Mouse (Mus musculus) G1E-ER4 (cell line): ENCODE measurements around the gene Tfr2. TPM values are rescaled to one million over a fixed set of nuclear protein-coding genes. Genes with fewer than 3 reads are reported as not detected.

Experiments used
- GATA1 ChIP-seq: IDR thresholded peaks from one replicate; pipeline ENCODE4 v1.8.0; 2012; ENCODE audit warnings: low read length, inconsistent platforms
- polyA plus RNA-seq: library from polyadenylated mRNA; stranded (reverse); fragments of >175 nt; gene quantifications from 2 replicates; pipeline ENCODE4 v1.2.3, GENCODE M21; 2012

The Tfr2 gene
- 80.4 and 98.8 TPM in 2 replicates for polyA plus RNA-seq

DNA sequence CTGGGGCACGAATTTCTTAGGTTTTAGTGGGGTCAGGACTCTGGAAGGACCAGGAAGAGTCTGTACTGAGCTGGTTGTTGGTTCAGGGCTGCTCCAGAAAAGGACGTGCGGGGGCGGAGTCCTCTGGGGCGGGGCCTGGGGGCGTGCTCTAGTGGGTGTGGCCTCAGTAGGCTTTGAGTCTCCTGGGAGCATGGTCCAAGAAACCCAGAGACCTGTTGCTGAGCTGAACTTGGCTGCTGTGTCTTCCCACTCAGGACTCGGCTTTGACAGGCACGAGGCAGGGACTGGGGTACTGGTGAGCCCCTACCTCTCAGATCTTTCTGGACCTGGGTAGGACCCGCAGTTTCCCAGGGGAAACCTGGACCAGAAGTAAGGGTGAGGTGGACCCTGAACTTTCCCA, at the start of gene Tfr2:
Gene Tfr2, plus strand, starts transcription at position 176 of the 400 bp plus-strand sequence.
- no peak for TF ChIP-seq GATA1

DNA sequence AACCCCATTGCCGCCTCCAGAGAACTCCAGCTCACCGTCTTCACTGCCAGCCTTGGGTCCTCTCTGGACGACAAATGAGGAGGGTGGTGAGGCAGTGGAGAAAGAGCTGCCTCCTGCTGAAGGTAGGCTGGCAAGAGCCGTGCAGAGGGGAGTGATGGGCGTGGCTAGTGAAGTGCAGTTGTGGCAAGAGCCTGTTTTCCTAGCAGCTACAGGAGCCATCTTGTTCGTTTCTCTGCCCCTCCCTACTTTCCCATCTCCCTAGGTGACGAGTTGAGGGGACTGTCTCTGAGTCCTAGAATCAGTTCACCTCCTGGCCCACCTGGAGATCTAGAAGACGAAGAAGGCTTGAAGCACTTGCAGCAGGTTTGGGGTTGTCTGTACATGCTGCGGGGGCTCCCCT, 47.8 kb upstream of the Tfr2 start:
- no peak for TF ChIP-seq GATA1

DNA sequence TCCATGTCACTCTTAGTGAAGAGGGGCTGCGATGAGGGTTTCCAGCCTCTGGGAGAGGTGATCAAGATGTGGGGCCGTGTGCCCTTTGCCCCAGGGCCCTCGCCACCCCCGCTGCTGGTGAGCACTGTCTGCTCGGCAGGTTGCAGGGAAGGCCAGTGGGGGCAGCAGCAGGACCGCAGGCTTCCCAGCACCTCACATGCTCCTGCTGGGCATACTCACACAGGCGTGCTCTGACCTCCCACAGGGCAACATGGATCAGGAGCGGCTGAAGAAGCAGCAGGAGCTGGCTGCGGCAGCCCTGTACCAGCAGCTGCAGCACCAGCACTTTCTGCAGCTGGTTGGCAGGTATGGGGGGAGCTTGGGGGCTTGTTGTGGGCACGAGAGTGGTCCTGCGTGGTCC, 46.9 kb upstream of the Tfr2 start:
- TF ChIP-seq GATA1, result no peak

DNA sequence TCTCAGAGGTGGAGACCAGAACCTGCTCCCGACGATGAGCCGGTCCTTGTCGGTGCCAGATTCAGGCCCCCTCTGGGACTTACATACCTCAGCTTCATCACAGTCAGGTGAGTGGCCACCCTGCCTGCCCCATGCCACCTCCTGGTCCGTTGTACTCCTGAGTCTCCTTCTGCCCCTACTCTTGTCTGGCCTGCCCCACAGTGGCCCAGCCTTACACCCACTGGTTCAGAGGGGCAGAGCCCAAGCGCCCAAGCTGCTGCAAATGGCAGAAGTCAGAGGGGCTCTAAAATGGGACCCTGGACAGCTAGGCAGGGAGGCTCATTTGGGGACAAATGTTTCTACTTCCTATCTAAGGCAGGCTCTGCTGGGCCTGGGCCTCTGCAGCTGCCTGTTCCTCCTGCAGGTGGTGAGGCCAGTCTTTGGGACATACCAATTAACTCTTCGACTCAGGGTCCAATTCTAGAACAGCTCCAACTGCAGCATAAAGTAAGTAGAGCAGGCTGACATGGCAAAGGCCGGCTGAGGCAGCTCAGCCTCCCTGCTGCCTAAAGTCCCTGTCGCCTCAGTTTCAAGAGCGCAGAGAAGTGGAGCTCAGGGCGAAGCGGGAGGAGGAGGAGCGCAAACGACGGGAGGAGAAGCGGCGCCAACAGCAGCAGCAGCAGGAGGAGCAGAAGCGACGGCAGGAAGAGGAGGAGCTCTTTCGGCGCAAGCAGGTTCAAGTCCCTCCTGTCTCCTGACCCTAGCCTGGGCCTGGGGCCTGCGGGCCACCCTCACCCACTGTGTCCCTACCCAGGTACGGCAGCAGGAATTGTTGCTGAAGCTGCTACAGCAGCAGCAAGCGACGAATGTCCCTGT, 46.0 kb upstream of the Tfr2 start:
- TF ChIP-seq GATA1, result no peak

DNA sequence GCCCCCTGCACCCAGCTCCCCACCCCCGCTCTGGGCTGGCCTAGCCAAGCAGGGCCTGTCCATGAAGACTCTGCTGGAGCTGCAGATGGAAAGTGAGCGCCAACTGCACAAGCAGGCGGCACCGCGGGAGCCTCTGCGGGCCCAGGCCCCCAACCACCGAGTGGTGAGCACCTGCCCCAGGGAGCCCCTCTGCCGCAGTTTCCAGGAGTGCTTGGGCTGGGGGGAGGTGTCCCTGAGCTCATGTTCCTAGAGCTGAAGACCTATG, 45.5 kb upstream of the Tfr2 start:
- TF ChIP-seq GATA1, result no peak

DNA sequence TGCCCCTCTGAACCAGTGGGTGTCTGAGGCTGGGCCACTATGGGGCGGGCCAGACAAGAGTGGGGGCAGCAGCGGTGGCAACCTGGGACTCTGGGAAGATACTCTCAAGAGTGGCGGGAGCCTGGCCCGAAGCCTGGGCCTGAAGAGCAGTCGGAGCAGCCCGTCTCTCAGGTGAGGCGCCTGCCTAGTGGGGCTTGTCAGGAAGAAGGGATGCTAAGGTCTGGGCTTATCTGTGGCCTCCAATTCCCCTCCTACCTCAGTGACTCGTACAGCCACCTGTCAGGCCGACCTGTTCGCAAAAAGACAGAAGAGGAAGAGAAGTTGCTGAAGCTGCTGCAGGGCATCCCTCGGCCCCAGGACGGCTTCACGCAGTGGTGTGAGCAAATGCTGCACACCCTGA, 45.0 kb upstream of the Tfr2 start:
- TF ChIP-seq GATA1, result no peak

DNA sequence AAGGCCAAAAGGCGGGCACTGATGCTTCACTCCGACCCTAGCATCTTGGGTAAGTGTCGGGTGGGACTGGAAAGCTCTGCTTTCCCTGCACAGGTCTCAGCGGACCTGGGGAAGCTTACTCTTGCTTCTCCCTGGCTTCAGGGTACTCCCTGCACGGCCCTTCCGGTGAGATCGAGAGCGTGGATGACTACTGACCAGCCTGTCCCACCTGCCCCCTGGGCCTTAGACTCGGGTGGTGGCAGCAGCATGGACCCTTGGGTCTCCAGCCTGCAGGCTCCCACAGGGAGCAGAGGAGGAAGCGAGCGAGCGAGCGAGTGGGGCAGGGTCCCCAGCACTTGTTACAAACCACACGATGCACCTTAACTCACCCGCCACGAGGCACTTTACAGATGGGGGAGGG, 44.1 kb upstream of the Tfr2 start:
- TF ChIP-seq GATA1, result no peak

DNA sequence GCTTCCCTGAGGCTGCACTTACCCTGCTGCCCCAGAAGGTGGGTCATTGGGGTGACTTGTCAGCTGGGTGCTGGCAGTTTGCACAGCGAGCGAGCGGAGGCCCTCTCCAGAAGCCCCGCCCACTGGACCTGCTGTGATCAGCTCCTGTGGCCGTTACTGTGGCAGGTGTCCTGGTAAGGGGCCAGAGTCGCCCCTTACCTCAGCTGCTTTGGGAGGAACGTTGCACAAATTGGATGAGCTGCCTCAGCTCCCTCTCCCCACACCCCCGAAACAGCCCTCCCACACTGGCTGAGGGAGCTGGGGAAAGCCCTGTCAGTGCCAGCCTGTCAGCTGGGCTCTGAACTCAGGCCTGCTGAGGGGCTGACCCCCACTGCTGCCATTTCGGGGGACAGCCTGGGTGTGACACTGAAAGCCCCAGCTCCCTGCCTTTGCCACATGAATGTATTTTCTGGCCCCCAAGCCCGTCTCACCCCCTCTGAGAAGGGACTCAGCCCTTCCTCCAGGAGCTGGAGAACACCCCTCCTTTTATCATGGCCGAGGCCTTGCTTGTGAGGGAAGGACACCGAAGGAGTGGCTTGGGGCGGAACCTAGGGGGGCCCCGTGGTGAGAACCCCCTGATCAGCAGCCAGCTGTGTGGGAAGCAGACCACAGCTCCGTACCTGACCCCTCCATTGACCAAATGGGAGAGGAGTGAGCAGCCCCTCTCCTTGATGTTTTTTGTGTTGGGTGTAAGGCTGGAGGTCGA, 43.3 kb upstream of the Tfr2 start:
- no peak for TF ChIP-seq GATA1

DNA sequence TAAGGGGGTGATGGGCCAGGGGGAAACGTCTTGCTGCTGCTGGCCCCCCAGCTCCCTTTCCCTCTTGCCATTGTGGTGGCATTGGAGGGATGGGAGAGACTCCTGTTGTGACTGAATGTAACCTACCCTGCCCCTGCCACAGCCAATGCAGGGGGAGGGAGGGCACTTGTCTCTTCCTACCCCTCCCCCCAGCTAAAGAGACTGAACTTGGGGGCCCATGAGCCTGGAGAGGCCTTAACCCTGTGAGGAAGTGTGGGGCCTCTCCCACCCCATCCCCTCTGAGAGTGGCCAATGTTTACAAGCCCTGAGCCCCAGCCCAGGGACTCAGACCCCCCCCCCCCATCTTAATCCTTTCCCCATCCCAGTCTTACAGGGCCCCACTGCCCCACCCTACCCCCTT, 42.2 kb upstream of the Tfr2 start:
- TF ChIP-seq GATA1, result no peak

DNA sequence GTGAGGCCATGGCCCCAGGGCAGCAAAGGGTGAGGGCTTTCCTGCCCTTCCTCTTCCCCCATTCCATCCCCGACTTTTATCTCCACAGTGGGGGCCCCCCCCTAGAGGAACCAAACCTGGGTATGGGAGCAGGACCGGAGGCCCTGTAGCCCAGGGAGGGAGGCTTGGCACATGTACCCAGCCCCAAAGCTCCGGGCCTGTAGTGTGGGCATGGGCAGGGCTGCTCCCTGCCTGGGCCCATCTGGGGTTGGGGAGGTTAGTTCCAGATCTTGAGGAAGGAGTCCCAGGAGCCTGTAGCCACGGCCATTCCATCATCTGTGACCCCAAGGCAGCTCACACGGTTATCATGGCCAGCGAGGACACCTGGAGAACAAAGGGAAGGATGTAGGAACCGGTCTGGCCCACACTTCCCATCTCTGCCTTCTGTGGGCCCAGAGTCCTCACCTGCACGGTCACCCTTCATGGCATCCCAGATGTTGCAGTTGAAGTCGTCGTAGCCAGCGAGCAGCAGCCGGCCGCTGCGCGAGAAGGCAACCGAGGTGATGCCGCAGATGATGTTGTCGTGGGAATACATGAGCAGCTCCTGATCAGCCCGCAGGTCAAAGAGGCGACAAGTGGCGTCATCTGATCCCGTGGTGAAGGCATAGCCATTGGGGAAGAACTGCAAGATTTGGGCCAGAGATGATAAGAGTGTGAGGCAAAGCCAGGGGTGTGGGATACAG, 41.2 kb upstream of the Tfr2 start:
- no peak for TF ChIP-seq GATA1

DNA sequence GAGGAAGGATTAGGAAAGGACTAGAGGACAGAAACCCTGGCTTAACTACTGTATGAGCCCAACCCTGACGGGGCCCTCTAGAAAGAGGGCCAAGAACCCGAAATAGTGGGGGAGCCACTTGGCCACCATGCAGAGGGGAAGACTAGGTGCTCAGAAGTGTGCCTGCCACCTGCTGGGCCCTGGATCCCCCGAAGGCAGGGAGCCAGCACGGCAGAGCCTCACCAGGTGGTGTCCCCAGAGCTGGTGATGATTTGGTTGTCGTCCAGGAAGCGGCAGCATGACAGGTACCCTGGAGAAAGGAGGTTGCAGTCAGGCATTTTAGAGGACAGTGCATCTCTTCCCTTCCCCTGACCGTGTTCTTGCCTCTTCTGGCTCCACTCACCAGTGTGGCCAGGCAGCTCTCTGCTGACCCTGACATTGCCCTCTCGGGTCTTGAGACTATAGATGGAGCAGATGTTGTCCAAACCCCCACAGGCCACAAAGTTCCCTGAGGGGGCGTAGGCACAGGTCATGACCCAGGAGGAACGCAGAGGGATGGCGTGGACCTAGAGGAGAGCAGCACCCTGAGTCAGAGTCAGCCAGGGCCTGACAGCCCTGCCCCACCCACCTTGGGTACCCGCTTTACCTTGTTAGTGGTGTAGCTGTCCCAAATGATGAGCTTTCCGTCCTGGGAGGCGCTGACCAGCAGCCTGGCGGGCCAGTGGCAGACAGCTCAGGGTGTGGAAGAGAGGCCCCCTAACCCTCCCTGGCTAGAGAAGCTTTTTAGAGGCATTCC, 40.2 kb upstream of the Tfr2 start:
- TF ChIP-seq GATA1, result no peak

DNA sequence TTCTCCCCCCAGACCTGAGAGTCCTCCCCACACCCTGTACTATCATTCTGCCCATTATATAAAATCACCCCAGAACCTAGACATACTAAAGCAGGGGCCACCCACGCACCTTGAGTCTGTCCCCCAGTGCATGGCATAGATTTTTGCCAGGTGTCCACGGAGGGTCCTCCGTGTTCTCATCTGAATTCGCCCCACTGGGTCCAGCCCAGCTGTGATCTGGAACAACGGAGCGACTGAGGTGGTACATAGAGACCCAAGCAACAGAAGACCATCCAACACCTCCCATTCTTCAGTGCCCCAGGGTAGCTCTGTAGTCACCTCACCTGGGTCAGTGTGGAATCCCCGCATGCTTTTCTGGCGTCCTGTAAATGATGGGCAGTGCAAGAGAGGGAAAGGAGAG, 39.6 kb upstream of the Tfr2 start:
- TF ChIP-seq GATA1, result no peak

DNA sequence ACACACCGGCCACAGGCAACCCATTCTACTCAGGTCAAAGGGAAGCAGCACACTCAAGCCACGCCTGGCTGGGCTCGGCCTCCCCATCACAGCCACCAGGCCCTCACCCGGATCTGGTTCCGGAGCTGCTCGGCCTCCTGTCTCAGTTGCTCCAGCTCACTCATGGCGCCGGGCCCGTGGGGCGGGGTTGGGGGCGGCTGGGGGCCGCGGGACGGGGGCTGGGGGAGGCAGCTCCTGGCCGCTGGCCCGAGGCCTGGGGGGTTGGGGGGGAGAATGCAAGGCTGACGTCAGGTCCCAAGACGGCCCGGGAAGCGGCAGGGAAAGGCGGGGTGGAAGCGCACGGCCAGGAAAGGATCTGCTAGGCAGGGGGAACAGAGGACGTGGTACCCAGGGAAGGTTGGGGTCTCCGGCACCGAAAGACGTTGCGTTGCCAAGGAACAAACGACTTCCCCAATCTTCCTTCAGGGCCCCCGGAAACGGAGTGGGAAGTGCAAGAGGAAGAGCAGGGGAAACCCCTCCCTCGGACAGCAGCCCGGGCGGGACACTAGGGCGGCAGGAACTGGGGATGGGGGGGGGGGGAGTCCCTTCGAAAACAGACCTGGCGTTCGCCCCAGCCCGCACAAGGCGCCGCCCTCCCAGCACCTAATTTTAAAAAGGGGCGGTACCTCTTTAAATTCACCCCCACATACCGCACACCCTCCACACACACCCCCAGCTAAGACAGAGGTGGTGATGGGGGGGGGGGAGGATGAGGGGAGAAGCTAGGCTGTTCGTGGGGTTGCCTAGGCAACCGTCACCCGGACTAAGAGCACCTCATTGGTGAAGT, 38.8 kb upstream of the Tfr2 start:
- TF ChIP-seq GATA1, result no peak

DNA sequence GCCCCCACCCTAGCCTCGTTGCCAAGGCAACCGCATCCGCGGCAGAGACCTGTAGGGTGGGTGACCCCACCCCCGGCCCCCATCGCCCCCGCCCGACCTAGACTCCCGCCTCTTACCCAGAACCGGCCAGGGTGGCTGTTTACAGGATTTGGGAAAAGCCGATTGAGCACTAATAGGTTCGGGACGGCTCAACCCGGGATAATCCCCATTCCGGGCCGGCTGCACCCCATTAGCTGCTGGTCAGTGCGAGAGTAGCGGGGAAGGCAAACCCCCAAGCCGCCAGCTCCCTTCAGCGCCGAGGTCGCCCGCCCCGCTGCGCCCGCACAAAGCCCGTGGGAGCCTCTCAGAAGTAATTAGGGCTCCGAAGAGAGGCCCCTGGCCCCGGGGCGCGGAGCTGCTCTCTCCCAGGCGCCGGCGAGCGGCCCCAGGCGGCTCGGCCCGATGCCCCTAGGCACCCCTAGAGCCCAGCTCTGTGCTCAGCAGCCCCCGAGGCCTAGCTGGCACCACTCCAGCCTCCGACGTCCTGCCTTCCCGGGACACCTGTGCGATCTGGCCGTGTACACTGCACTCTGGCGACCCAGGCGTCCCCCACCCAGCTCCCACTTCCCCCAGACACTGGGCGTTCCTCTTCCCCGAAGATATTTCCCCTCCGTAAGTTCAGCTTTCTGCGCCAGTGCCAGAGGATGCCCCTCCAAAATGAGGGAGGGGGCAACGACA, 38.1 kb upstream of the Tfr2 start:
- no peak for TF ChIP-seq GATA1

DNA sequence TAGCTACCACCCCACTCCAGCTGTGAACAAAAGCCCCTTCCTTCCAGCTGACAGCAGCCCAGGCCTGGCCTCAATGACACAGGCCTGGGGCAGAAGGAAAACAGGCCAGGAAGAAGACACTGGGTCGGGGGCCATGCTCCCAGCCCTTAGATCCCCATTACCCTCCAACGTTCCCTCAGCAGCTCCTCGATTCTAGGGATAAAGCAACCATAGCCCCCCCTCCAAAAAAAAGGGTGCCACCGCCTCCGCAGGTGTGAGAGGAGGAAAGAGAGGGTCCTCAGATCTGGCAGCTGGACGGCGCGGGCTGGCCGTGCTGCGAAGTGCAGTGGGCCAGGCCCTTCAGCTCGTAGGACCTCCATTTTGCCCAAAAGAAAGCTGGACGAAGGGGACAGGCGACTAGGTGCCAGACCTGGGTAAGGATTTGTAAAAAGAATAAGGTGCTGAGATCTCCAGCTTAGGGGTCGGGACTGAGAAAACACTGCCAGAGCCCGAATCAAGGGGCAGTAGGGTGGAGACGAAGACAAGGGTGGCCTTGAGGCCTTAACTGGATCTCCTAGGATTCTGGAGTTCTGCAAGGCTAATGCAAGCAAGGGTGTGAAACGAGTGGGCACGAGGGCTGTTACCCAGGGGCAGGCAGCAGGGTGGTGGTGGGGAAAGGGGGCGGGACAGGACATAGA, 37.4 kb upstream of the Tfr2 start:
- no peak for TF ChIP-seq GATA1
